Mouse (Mus musculus): ENCODE results near the gene Dnajb11.

Dnajb11 gene

GRCm38 (mm10) chr16:22881487-22881886 lies 23.8 kb downstream of the Dnajb11 start:
- DNase-seq (ENCODE audit: low read depth, low spot score), result no peak

- no peak for DNase-seq (ENCODE audit: low read depth, low spot score)
These were observed 25.8 kb downstream of the Dnajb11 start for GRCm38 (mm10) chr16:22883441-22883840.

- DNase-seq (ENCODE audit: low read depth, low spot score), result peak; percentile 56
These were observed 27.7 kb downstream of the Dnajb11 start for GRCm38 (mm10) chr16:22885356-22885755.

- DNase-seq (ENCODE audit: low read depth, low spot score), result no peak
These were observed 29.1 kb downstream of the Dnajb11 start for GRCm38 (mm10) chr16:22886726-22887125.

- no peak for DNase-seq (ENCODE audit: low read depth, low spot score)
These were observed 31.2 kb downstream of the Dnajb11 start for GRCm38 (mm10) chr16:22888835-22889234.

GRCm38 (mm10) chr16:22889716-22890115 lies 32.1 kb downstream of the Dnajb11 start:
- no peak for DNase-seq (ENCODE audit: low read depth, low spot score)

- no peak for DNase-seq (ENCODE audit: low read depth, low spot score)
These were observed 33.3 kb downstream of the Dnajb11 start, which contains the start of gene Ahsg for GRCm38 (mm10) chr16:22890683-22891510. Gene Ahsg, plus strand, starts transcription at chr16:22891277.

- no peak for DNase-seq (ENCODE audit: low read depth, low spot score)
These were observed 34.1 kb downstream of the Dnajb11 start for GRCm38 (mm10) chr16:22891733-22892154.

GRCm38 (mm10) chr16:22894095-22894494 lies 36.5 kb downstream of the Dnajb11 start:
- DNase-seq (ENCODE audit: low read depth, low spot score), result peak; percentile 75

- no peak for DNase-seq (ENCODE audit: low read depth, low spot score)
These were observed 39.0 kb downstream of the Dnajb11 start for GRCm38 (mm10) chr16:22896618-22897017.

- no peak for DNase-seq (ENCODE audit: low read depth, low spot score)
These were observed 41.7 kb downstream of the Dnajb11 start for GRCm38 (mm10) chr16:22899346-22899745.

- no peak for DNase-seq (ENCODE audit: low read depth, low spot score)
These were observed 42.4 kb downstream of the Dnajb11 start for GRCm38 (mm10) chr16:22899866-22900570.

- DNase-seq (ENCODE audit: low read depth, low spot score), result no peak
These were observed 43.7 kb downstream of the Dnajb11 start for GRCm38 (mm10) chr16:22901326-22901725.

GRCm38 (mm10) chr16:22909290-22909689 lies 51.6 kb downstream of the Dnajb11 start:
- DNase-seq (ENCODE audit: low read depth, low spot score), result no peak

- DNase-seq (ENCODE audit: low read depth, low spot score), result no peak
These were observed 54.3 kb downstream of the Dnajb11 start for GRCm38 (mm10) chr16:22911986-22912385.

GRCm38 (mm10) chr16:22912886-22913285 lies 55.2 kb downstream of the Dnajb11 start:
- DNase-seq (ENCODE audit: low read depth, low spot score), result no peak

- DNase-seq (ENCODE audit: low read depth, low spot score), result no peak
These were observed 56.6 kb downstream of the Dnajb11 start for GRCm38 (mm10) chr16:22914276-22914675.

- peak; percentile 23 for DNase-seq (ENCODE audit: low read depth, low spot score)
These were observed 60.4 kb downstream of the Dnajb11 start, which contains the start of gene Fetub for GRCm38 (mm10) chr16:22918034-22918433. Gene Fetub, plus strand, starts transcription at chr16:22918334.

GRCm38 (mm10) chr16:22918664-22919312 lies 61.1 kb downstream of the Dnajb11 start:
- DNase-seq (ENCODE audit: low read depth, low spot score), result peak; percentile 40

- DNase-seq (ENCODE audit: low read depth, low spot score), result peak; percentile 94
These were observed 62.6 kb downstream of the Dnajb11 start for GRCm38 (mm10) chr16:22919971-22920854.

- no peak for DNase-seq (ENCODE audit: low read depth, low spot score)
These were observed 64.1 kb downstream of the Dnajb11 start for GRCm38 (mm10) chr16:22921761-22922160.

All from R1 (cell line).